Mouse (Mus musculus) embryo, embryonic 10 days (tissue): ENCODE measurements at regions not wholly inside any gene's neighbourhood (a gene's known extent, or its start where the extent isn't known, plus 50 kb on each side); places are given as distances from the start of the nearest gene placed in this dataset.

Experiments used
- DNase-seq: peaks from one replicate; pipeline ENCODE4 v3.0.0-alpha.2; 2015; ENCODE audit warnings: low spot score

- DNase-seq: no peak
Measured at GRCm38 (mm10) chr3:50761766-50762165, 318.4 kb upstream of the Slc7a11 start.

GRCm38 (mm10) chr3:50758106-50758505, 314.7 kb upstream of the Slc7a11 start:
- no peak for DNase-seq

GRCm38 (mm10) chr3:50737173-50737572, 293.8 kb upstream of the Slc7a11 start:
- DNase-seq: no peak

GRCm38 (mm10) chr3:50719035-50719434, 275.6 kb upstream of the Slc7a11 start:
- no peak for DNase-seq

GRCm38 (mm10) chr3:50713463-50713862, 270.0 kb upstream of the Slc7a11 start:
- DNase-seq: no peak

GRCm38 (mm10) chr3:50709415-50709989, 266.1 kb upstream of the Slc7a11 start:
- peak; percentile 48 for DNase-seq

GRCm38 (mm10) chr3:50706707-50707106, 263.3 kb upstream of the Slc7a11 start:
- no peak for DNase-seq

GRCm38 (mm10) chr3:50694904-50695680, 251.7 kb upstream of the Slc7a11 start:
- no peak for DNase-seq

GRCm38 (mm10) chr3:50694497-50694896, 251.1 kb upstream of the Slc7a11 start:
- DNase-seq: no peak

- no peak for DNase-seq
Measured at GRCm38 (mm10) chr3:50692306-50692705, 248.9 kb upstream of the Slc7a11 start.

- DNase-seq: no peak
Measured at GRCm38 (mm10) chr3:50690750-50691149, 247.3 kb upstream of the Slc7a11 start.

- no peak for DNase-seq
Measured at GRCm38 (mm10) chr3:50689375-50689774, 246.0 kb upstream of the Slc7a11 start.

GRCm38 (mm10) chr3:50687755-50688154, 244.3 kb upstream of the Slc7a11 start:
- peak; percentile 20 for DNase-seq

- DNase-seq: no peak
Measured at GRCm38 (mm10) chr3:50678611-50678988, 235.2 kb upstream of the Slc7a11 start.

GRCm38 (mm10) chr3:50677953-50678610, 234.7 kb upstream of the Slc7a11 start:
- peak; percentile 29 for DNase-seq

GRCm38 (mm10) chr3:50675769-50676168, 232.4 kb upstream of the Slc7a11 start:
- no peak for DNase-seq

GRCm38 (mm10) chr3:50674860-50675566, 231.6 kb upstream of the Slc7a11 start:
- no peak for DNase-seq

- DNase-seq: no peak
Measured at GRCm38 (mm10) chr3:50665316-50665715, 221.9 kb upstream of the Slc7a11 start.

- DNase-seq: no peak
Measured at GRCm38 (mm10) chr3:50660966-50661365, 217.6 kb upstream of the Slc7a11 start.

GRCm38 (mm10) chr3:50660566-50660965, 217.2 kb upstream of the Slc7a11 start:
- no peak for DNase-seq

- no peak for DNase-seq
Measured at GRCm38 (mm10) chr3:50657890-50658289, 214.5 kb upstream of the Slc7a11 start.

- DNase-seq: no peak
Measured at GRCm38 (mm10) chr3:50654441-50654840, 211.0 kb upstream of the Slc7a11 start.

- no peak for DNase-seq
Measured at GRCm38 (mm10) chr3:50652265-50652664, 208.9 kb upstream of the Slc7a11 start.
